Mouse (Mus musculus) kidney, adult 2 months (tissue): ENCODE results near the gene Borcs6.

Experiments
- CTCF ChIP-seq: fragments of 200-500 bp; conservative IDR thresholded peaks from 2 replicates; pipeline ENCODE4 v1.5.1; 2011; ENCODE audit warnings: low read depth, mild to moderate bottlenecking, control low read depth, low read length, moderate library complexity, mixed read lengths; ENCODE audit not compliant: insufficient read depth, insufficient read length
- POLR2A ChIP-seq: fragments of 200-500 bp; IDR thresholded peaks from one replicate; pipeline ENCODE4 v1.6.1; 2011; ENCODE audit warnings: low read depth, low read length, control low read depth

DNA sequence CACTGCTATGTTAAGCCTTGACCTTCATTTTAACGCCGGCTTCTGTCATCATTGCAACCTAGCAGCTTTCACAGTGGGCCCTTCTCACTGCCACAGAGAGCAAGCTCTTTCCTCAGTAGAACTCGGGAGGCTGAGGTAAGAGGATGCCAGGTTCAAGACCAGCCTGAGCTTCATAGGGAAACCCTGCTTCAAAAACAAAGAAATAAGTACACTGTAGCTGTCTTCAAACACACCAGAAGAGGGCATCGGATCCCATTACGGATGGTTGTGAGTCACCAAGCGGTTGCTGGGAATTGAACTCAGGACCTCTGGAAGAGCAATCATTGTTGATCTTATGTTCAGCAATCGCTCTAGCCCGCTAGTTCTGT is 21.3 kb downstream of the Borcs6 start:
- TF ChIP-seq CTCF (no peak), POLR2A (no peak)
